Mouse (Mus musculus) forebrain, postnatal 0 days (tissue): ENCODE measurements around the gene Gm37240. TPM values are rescaled to one million over a fixed set of nuclear protein-coding genes. Genes with fewer than 3 reads are reported as not detected.

ENCODE experiments used
- ATAC-seq: fragments of 200-750 bp; cut with Nextera tagmentation; 2 replicates; pipeline ENCODE4 v1.8.0; 2017; ENCODE audit warnings: mild to moderate bottlenecking, moderate library complexity
- DNase-seq: peaks from one replicate; pipeline ENCODE4 v3.0.0-alpha.2; 2015
- H3K27ac ChIP-seq: fragments of 300-500 bp; sonication (generic); 2 replicates; pipeline ENCODE4 v1.5.1; 2014; ENCODE audit warnings: low read depth, mild to moderate bottlenecking, antibody characterized with exemption, low read length, moderate library complexity, mixed read lengths
- H3K27me3 ChIP-seq: fragments of 300-500 bp; sonication (generic); 2 replicates; pipeline ENCODE4 v1.6.1; 2014; ENCODE audit warnings: mild to moderate bottlenecking, low read length, mixed read lengths; ENCODE audit not compliant: insufficient read depth
- H3K36me3 ChIP-seq: fragments of 300-500 bp; sonication (generic); 2 replicates; pipeline ENCODE4 v1.6.1; 2014; ENCODE audit warnings: mild to moderate bottlenecking, moderate library complexity; ENCODE audit not compliant: insufficient read depth
- H3K4me1 ChIP-seq: fragments of 300-500 bp; sonication (generic); 2 replicates; pipeline ENCODE4 v1.6.1; 2014; ENCODE audit warnings: antibody characterized with exemption; ENCODE audit not compliant: insufficient read depth
- H3K4me2 ChIP-seq: fragments of 300-500 bp; sonication (generic); 2 replicates; pipeline ENCODE4 v1.6.1; 2014; ENCODE audit warnings: low read depth, mild to moderate bottlenecking, moderate library complexity
- H3K4me3 ChIP-seq: fragments of 300-500 bp; sonication (generic); 2 replicates; pipeline ENCODE4 v1.5.1; 2014; ENCODE audit warnings: low read depth, low read length, mixed read lengths
- H3K9ac ChIP-seq: fragments of 300-500 bp; sonication (generic); 2 replicates; pipeline ENCODE4 v1.6.1; 2014; ENCODE audit warnings: mild to moderate bottlenecking
- H3K9me3 ChIP-seq: fragments of 300-500 bp; sonication (generic); 2 replicates; pipeline ENCODE4 v1.6.1; 2016; ENCODE audit warnings: low read length
- CTCF ChIP-seq: sonication (generic); IDR thresholded peaks from 2 replicates; pipeline ENCODE4 v1.5.1; 2016; ENCODE audit warnings: antibody characterized with exemption, control low read depth, low read depth
- WGBS: fragments of 180-500 bp; shearing (Covaris S2); extraction: QIAGEN DNeasy Blood & Tissue Kit; methylation state at CpG from one replicate; pipeline ENCODE4 v1.1.7; 2014; 5-methylcytosine and 5-hydroxymethylcytosine counted together
- polyA plus RNA-seq: library from polyadenylated mRNA; unstranded; fragments of >200 nt; fragmentation: Nextera tagmentation; extraction: Ambion mirVana; gene quantifications from 2 replicates; pipeline ENCODE4 v1.2.1, GENCODE M21; 2015
- total RNA-seq: library from RNA; depleted of rRNA; stranded (reverse); fragments of >200 nt; gene quantifications from 2 replicates; pipeline ENCODE4 v1.2.3, GENCODE M21; 2014

Gm37240 gene
- total and polyA plus RNA-seq, 2 experiments from 2014 or later: 0.67 to 1.2 TPM

- H3K27me3 ChIP-seq: no peaks in the 10 kb centered on the region
- no peak overlapping the region for H3K4me3 ChIP-seq
- no peak for ATAC-seq
- H3K9me3 ChIP-seq: no peaks in the 10 kb centered on the region
- WGBS: 61% methylated on average over 2 of the region's 2 CpGs
- H3K27ac ChIP-seq: no peak overlapping the region
- no peak for TF ChIP-seq CTCF
- no peak overlapping the region for H3K9ac ChIP-seq
- H3K4me1 ChIP-seq: peaks cover 10% of the 10 kb centered on the region; the same call in 1 of the 2 replicates
- no peak overlapping the region for H3K4me2 ChIP-seq
- no peaks in the 10 kb centered on the region for H3K36me3 ChIP-seq
- no peak for DNase-seq
Measured at GRCm38 (mm10) chr3:85109221-85109620, 778.1 kb downstream of the Gm37240 start.

- Histone ChIP-seq H3K4me2 (no peak overlapping the region), H3K27ac (no peak overlapping the region), H3K4me3 (no peak overlapping the region), H3K9me3 (no peaks in the 10 kb centered on the region), H3K36me3 (no peaks in the 10 kb centered on the region), H3K9ac (no peak overlapping the region), H3K4me1 (peaks cover 10% of the 10 kb centered on the region; the same call in 1 of the 2 replicates), H3K27me3 (no peaks in the 10 kb centered on the region)
- DNase-seq: no peak
- WGBS: 83% methylated on average over 3 of the region's 3 CpGs
- TF ChIP-seq CTCF: no peak
- no peak for ATAC-seq
Measured at GRCm38 (mm10) chr3:85108396-85108795, 778.9 kb downstream of the Gm37240 start.

- no peak for DNase-seq
- no peak for TF ChIP-seq CTCF
- WGBS: 58% methylated on average over 11 of the region's 11 CpGs
Measured at GRCm38 (mm10) chr3:85106956-85107355, 780.4 kb downstream of the Gm37240 start.

GRCm38 (mm10) chr3:85104301-85104700 lies 783.0 kb downstream of the Gm37240 start:
- ATAC-seq: no peak
- no peak overlapping the region for H3K4me2 ChIP-seq
- no peak for DNase-seq

More at GRCm38 (mm10) chr3:85106956-85107355, 780.4 kb downstream of the Gm37240 start:
- H3K4me1 ChIP-seq: peaks cover 10% of the 10 kb centered on the region; the same call in 1 of the 2 replicates
- H3K27ac ChIP-seq: no peak overlapping the region
- no peak overlapping the region for H3K9ac ChIP-seq
- H3K9me3 ChIP-seq: no peaks in the 10 kb centered on the region
- H3K27me3 ChIP-seq: no peaks in the 10 kb centered on the region
- H3K4me3 ChIP-seq: no peak overlapping the region
- no peaks in the 10 kb centered on the region for H3K36me3 ChIP-seq
- H3K4me2 ChIP-seq: no peak overlapping the region
- ATAC-seq: no peak

GRCm38 (mm10) chr3:85080882-85081558 lies 806.3 kb downstream of the Gm37240 start:
- peak; percentile 38; the same call in 1 of the 2 replicates for ATAC-seq
- DNase-seq: peak; percentile 11
- no peaks in the 10 kb centered on the region for H3K27me3 ChIP-seq
- no peaks in the 10 kb centered on the region for H3K4me1 ChIP-seq
- H3K4me3 ChIP-seq: no peak overlapping the region
- H3K4me2 ChIP-seq: peak overlapping the region; percentile 28
- H3K9me3 ChIP-seq: no peaks in the 10 kb centered on the region
- WGBS: 22% methylated on average over 21 of the region's 21 CpGs
- H3K9ac ChIP-seq: no peak overlapping the region
- no peak overlapping the region for H3K27ac ChIP-seq
- TF ChIP-seq CTCF: no peak
- H3K36me3 ChIP-seq: no peaks in the 10 kb centered on the region

More at GRCm38 (mm10) chr3:85104301-85104700, 783.0 kb downstream of the Gm37240 start:
- TF ChIP-seq CTCF: no peak
- H3K9ac ChIP-seq: no peak overlapping the region
- H3K27me3 ChIP-seq: no peaks in the 10 kb centered on the region
- no peaks in the 10 kb centered on the region for H3K36me3 ChIP-seq
- no peaks in the 10 kb centered on the region for H3K9me3 ChIP-seq
- H3K27ac ChIP-seq: no peak overlapping the region
- H3K4me1 ChIP-seq: no peaks in the 10 kb centered on the region
- H3K4me3 ChIP-seq: no peak overlapping the region
- 71% methylated on average over 5 of the region's 5 CpGs for WGBS

GRCm38 (mm10) chr3:85064113-85064512 lies 823.2 kb downstream of the Gm37240 start:
- no peak for ATAC-seq
- no peak overlapping the region for H3K27ac ChIP-seq
- H3K36me3 ChIP-seq: no peaks in the 10 kb centered on the region
- no peaks in the 10 kb centered on the region for H3K4me1 ChIP-seq
- H3K4me2 ChIP-seq: no peak overlapping the region
- no peaks in the 10 kb centered on the region for H3K9me3 ChIP-seq
- H3K4me3 ChIP-seq: no peak overlapping the region
- TF ChIP-seq CTCF: no peak
- no peak for DNase-seq
- no peak overlapping the region for H3K9ac ChIP-seq
- no peaks in the 10 kb centered on the region for H3K27me3 ChIP-seq
- 77% methylated on average over 7 of the region's 7 CpGs for WGBS

- WGBS: 92% methylated on average over 7 of the region's 7 CpGs
- no peaks in the 10 kb centered on the region for H3K36me3 ChIP-seq
- no peak overlapping the region for H3K27ac ChIP-seq
- no peak overlapping the region for H3K4me2 ChIP-seq
- no peak overlapping the region for H3K4me3 ChIP-seq
- no peaks in the 10 kb centered on the region for H3K4me1 ChIP-seq
- no peaks in the 10 kb centered on the region for H3K27me3 ChIP-seq
- no peaks in the 10 kb centered on the region for H3K9me3 ChIP-seq
- no peak for TF ChIP-seq CTCF
- DNase-seq: no peak
- H3K9ac ChIP-seq: no peak overlapping the region
- no peak for ATAC-seq
Measured at GRCm38 (mm10) chr3:85060153-85060552, 827.2 kb downstream of the Gm37240 start.
